Mouse (Mus musculus) embryonic facial prominence, embryonic 14.5 days (tissue): ENCODE measurements around the gene Hoga1. TPM values are rescaled to one million over a fixed set of nuclear protein-coding genes. Genes with fewer than 3 reads are reported as not detected.

Experiments used
- ATAC-seq: fragments of 200-750 bp; cut with Nextera tagmentation; 2 replicates; pipeline ENCODE4 v1.8.0; 2017; ENCODE audit warnings: low read depth, moderate number of reproducible peaks, moderate TSS enrichment
- DNase-seq: peaks from one replicate; pipeline ENCODE4 v3.0.0-alpha.2; 2015; ENCODE audit warnings: low spot score
- H3K27ac ChIP-seq: fragments of 300-500 bp; sonication (generic); replicated peaks from 2 replicates; pipeline ENCODE4 v1.5.1; 2014; ENCODE audit warnings: low read depth, mild to moderate bottlenecking, low read length, moderate library complexity
- H3K27me3 ChIP-seq: fragments of 300-500 bp; sonication (generic); replicated peaks from 2 replicates; pipeline ENCODE4 v1.6.1; 2014; ENCODE audit warnings: low read length; ENCODE audit not compliant: control insufficient read depth, insufficient read depth
- H3K36me3 ChIP-seq: fragments of 300-500 bp; sonication (generic); 2 replicates; pipeline ENCODE4 v1.6.1; 2014; ENCODE audit warnings: low read length, mixed read lengths; ENCODE audit not compliant: control insufficient read depth, insufficient read depth
- H3K4me1 ChIP-seq: fragments of 300-500 bp; sonication (generic); 2 replicates; pipeline ENCODE4 v1.6.1; 2014; ENCODE audit warnings: antibody characterized with exemption, low read length; ENCODE audit not compliant: control insufficient read depth, insufficient read depth
- H3K4me2 ChIP-seq: fragments of 300-500 bp; sonication (generic); 2 replicates; pipeline ENCODE4 v1.6.1; 2014; ENCODE audit warnings: low read depth, mild to moderate bottlenecking, low read length, moderate library complexity, mixed read lengths
- H3K4me3 ChIP-seq: fragments of 300-500 bp; sonication (generic); 2 replicates; pipeline ENCODE4 v1.5.1; 2014; ENCODE audit warnings: low read depth, mild to moderate bottlenecking, low read length
- H3K9ac ChIP-seq: fragments of 300-500 bp; sonication (generic); 2 replicates; pipeline ENCODE4 v1.6.1; 2014; ENCODE audit warnings: low read depth, mild to moderate bottlenecking, low read length, moderate library complexity, mixed read lengths
- H3K9me3 ChIP-seq: fragments of 300-500 bp; sonication (generic); 2 replicates; pipeline ENCODE4 v1.6.1; 2016; ENCODE audit warnings: low read length; ENCODE audit not compliant: control insufficient read depth
- WGBS: fragments of 180-500 bp; shearing (Covaris S2); extraction: QIAGEN DNeasy Blood & Tissue Kit; methylation state at CpG from one replicate; pipeline ENCODE4 v1.1.7; 2014; 5-methylcytosine and 5-hydroxymethylcytosine counted together
- polyA plus RNA-seq: library from polyadenylated mRNA; unstranded; fragments of >200 nt; fragmentation: Nextera tagmentation; extraction: Ambion mirVana; gene quantifications from 2 replicates; pipeline ENCODE4 v1.2.1, GENCODE M21; 2014

Hoga1 gene
- polyA plus RNA-seq, 1 experiment from 2014 or later, result 1.0 TPM

- Histone ChIP-seq H3K4me2 (no peak within 1 kb of the TSS), H3K27ac (no peak within 1 kb of the TSS), H3K9ac (no peak within 1 kb of the TSS), H3K4me3 (no peak within 1 kb of the TSS), H3K36me3 (no peaks in the 10 kb centered on the region), H3K9me3 (no peaks in the 10 kb centered on the region), H3K27me3 (no peaks in the 10 kb centered on the region), H3K4me1 (no peaks in the 10 kb centered on the region)
- WGBS, result 71% methylated on average over 4 of the region's 4 CpGs
- DNase-seq, result no peak
- ATAC-seq, result no peak
Observed at GRCm38 (mm10) chr19:42051948-42052347, 6.5 kb downstream of the Hoga1 start, which contains the start of gene 4933411K16Rik. 4933411K16Rik (plus strand) TSS chr19:42052248.

DNA sequence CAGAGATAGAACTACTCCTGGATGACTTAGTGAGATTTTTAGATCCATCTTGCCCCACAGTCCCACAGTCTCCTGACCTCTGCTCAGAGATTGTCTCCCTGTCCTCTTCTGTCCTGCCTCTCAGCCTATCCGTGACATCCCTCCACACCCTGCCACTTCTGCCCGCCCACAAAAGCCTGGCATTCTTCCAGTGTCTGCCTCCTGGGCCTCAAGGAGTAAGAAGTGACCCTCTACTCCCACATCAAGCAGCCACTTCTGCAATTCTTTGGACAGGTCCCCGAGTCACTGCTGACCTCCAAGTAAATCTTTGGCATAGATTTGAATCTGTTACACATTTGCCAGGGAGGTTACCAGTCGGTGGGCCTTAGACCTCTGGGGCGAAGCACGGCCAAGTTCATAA is 8.8 kb downstream of the Hoga1 start:
- DNase-seq (no peak), ATAC-seq (no peak)
- H3K9me3 ChIP-seq, result no peaks in the 10 kb centered on the region
- 80% methylated on average over 6 of the region's 6 CpGs for WGBS
- no peaks in the 10 kb centered on the region for H3K4me1 ChIP-seq
- no peak overlapping the region for H3K4me3 ChIP-seq
- no peak overlapping the region for H3K27ac ChIP-seq
- H3K27me3 ChIP-seq, result no peaks in the 10 kb centered on the region
- H3K9ac ChIP-seq, result no peak overlapping the region
- H3K4me2 ChIP-seq, result no peak overlapping the region
- no peaks in the 10 kb centered on the region for H3K36me3 ChIP-seq

DNA sequence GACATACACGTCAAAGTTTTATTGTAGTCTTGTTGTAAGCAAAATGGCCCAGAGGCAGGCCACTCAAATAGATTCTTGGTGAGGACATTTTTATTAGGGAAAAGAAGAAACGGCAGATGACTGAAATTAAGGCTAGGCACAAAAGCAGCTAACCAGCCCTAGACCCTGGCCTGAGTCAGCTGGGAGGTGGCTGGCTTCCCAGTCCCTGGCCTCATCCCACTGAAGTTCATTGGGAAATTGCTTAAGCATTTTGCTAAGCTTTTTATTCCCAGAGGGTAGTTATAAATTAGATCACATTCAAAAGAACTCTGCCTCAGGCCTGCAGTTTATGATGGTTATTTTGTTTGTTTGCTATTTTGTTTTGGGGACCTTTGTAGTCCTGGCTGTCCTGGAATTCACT is 10.5 kb downstream of the Hoga1 start:
- no peak for ATAC-seq
- no peak overlapping the region for H3K4me2 ChIP-seq
- no peak for DNase-seq
- WGBS, result 69% methylated on average over 2 of the region's 2 CpGs
- no peak overlapping the region for H3K4me3 ChIP-seq
- H3K27ac ChIP-seq, result no peak overlapping the region
- H3K27me3 ChIP-seq, result no peaks in the 10 kb centered on the region
- no peaks in the 10 kb centered on the region for H3K4me1 ChIP-seq
- H3K9ac ChIP-seq, result no peak overlapping the region
- H3K9me3 ChIP-seq, result no peaks in the 10 kb centered on the region
- H3K36me3 ChIP-seq, result no peaks in the 10 kb centered on the region

DNA sequence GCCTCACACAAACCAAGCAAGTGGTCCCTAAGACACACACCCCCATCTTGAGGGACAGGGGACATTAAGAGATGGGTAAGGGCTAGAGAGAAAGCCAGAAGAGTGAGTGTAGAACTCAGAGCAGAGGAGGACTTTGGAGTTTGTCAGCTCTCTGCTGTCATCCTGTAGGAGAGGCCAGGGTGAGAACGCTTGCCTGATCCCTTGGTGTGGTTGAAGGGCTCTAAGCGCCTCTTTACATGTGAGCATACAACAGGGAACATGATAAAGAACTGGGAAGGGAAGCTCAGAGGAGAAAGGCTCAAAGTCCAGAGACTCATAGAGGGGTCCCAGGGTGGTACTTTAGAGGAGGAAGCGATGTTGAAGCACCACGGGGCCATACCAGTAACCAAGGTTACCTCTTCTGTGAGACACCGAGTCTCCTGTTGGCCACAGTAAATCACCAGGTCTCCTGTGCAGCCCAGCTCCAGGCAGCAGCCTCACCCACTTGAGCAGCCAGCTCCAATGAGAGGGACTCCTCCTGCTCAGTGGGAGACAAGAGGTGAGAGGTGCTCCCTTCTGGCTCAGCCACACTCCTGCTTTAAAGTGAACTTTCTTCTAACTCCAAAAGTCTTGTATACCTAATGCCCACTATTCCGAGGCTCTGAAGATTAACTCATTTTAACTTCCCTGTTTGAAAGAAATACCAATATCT is 11.5 kb downstream of the Hoga1 start:
- 87% methylated on average over 6 of the region's 6 CpGs for WGBS
- H3K4me3 ChIP-seq, result no peak overlapping the region
- ATAC-seq, result no peak
- H3K4me2 ChIP-seq, result no peak overlapping the region
- H3K36me3 ChIP-seq, result no peaks in the 10 kb centered on the region
- H3K9me3 ChIP-seq, result no peaks in the 10 kb centered on the region
- no peak for DNase-seq
- no peak overlapping the region for H3K27ac ChIP-seq
- no peak overlapping the region for H3K9ac ChIP-seq
- no peaks in the 10 kb centered on the region for H3K4me1 ChIP-seq
- no peaks in the 10 kb centered on the region for H3K27me3 ChIP-seq

DNA sequence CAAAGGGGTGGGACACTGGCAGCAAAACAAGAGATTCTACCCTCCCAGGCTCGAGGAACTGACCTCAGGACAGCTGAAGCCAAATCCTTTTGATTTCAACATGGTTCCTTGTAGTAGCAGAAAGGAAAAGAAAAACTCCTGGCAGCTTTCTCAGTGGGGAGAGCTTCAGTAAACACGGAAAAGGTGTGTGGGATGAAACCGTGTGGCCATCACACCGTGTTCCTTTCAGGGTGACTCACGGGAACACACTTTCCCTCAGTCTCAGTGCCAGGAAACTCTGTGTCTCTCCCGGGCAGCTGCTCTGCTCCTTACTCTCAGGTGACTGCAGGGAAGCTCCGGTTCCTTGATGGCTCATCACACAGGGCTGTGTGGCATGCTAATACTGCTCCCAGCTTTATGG is 13.0 kb downstream of the Hoga1 start:
- Histone ChIP-seq H3K4me3 (no peak overlapping the region), H3K27me3 (no peaks in the 10 kb centered on the region), H3K4me1 (no peaks in the 10 kb centered on the region), H3K9ac (no peak overlapping the region), H3K4me2 (no peak overlapping the region), H3K36me3 (no peaks in the 10 kb centered on the region), H3K27ac (no peak overlapping the region), H3K9me3 (no peaks in the 10 kb centered on the region)
- 62% methylated on average over 7 of the region's 7 CpGs for WGBS
- ATAC-seq, result no peak
- DNase-seq, result no peak

GRCm38 (mm10) chr19:42061443-42061842 is 16.0 kb downstream of the Hoga1 start:
- Histone ChIP-seq H3K36me3 (no peaks in the 10 kb centered on the region), H3K27me3 (no peaks in the 10 kb centered on the region), H3K4me3 (no peak overlapping the region), H3K4me1 (no peaks in the 10 kb centered on the region), H3K4me2 (no peak overlapping the region), H3K9me3 (no peaks in the 10 kb centered on the region), H3K27ac (no peak overlapping the region), H3K9ac (no peak overlapping the region)
- no peak for ATAC-seq
- 94% methylated on average over 7 of the region's 7 CpGs for WGBS
- DNase-seq, result no peak

- no peaks in the 10 kb centered on the region for H3K4me1 ChIP-seq
- no peak overlapping the region for H3K4me2 ChIP-seq
- H3K27me3 ChIP-seq, result no peaks in the 10 kb centered on the region
- H3K9ac ChIP-seq, result no peak overlapping the region
- DNase-seq (no peak), ATAC-seq (no peak; the same call in 1 of the 2 replicates)
- H3K4me3 ChIP-seq, result no peak overlapping the region
- WGBS, result 76% methylated on average over 11 of the region's 11 CpGs
- H3K9me3 ChIP-seq, result no peaks in the 10 kb centered on the region
- H3K36me3 ChIP-seq, result peaks cover 3% of the 10 kb centered on the region; the same call in 1 of the 2 replicates
- H3K27ac ChIP-seq, result no peak overlapping the region
Observed at GRCm38 (mm10) chr19:42068441-42069240, 23.2 kb downstream of the Hoga1 start.

DNA sequence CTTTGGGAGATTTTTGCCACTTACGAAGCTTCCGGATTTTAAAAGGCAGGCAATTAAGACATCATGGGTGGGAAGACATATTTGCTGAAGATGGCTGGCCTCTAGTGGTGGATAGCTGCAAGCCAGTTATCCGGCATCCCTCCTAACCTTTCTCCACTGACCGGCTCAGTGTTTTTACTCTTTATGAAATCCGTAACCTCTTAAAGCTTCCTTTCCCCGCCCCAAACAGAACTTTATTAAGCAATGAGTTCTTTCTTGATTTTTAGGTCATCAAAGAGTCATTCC is 23.8 kb downstream of the Hoga1 start:
- 61% methylated on average over 6 of the region's 6 CpGs for WGBS
- DNase-seq, result no peak
- Histone ChIP-seq H3K4me2 (no peak overlapping the region), H3K27ac (no peak overlapping the region), H3K9ac (no peak overlapping the region), H3K36me3 (peaks cover 7% of the 10 kb centered on the region; the same call in 1 of the 2 replicates), H3K27me3 (no peaks in the 10 kb centered on the region), H3K9me3 (no peaks in the 10 kb centered on the region), H3K4me1 (no peaks in the 10 kb centered on the region), H3K4me3 (no peak overlapping the region)
- no peak for ATAC-seq

DNA sequence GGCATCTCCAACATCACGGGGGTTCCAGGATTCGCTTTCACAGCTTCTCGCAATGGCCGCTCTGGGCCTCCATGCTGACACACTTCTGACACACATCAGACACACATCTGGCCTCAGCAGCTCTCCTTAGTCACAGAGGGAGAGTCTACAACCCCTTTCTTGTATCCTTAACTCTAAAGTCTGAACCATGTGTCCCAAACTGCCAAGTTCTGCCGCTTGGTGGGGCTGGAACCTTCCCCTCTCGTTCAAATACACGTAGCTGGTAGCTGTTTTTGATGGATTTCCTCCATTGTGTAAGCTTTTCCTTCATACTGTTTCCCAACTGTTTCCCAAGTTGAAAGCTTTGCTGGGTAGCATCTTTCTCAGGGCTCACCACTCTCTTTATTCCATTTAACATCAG is 25.8 kb downstream of the Hoga1 start:
- ATAC-seq (no peak), DNase-seq (no peak)
- Histone ChIP-seq H3K36me3 (peaks cover 27% of the 10 kb centered on the region; the same call in 1 of the 2 replicates), H3K27me3 (no peaks in the 10 kb centered on the region), H3K9ac (no peak overlapping the region), H3K9me3 (no peaks in the 10 kb centered on the region), H3K27ac (no peak overlapping the region), H3K4me3 (no peak overlapping the region), H3K4me2 (no peak overlapping the region), H3K4me1 (no peaks in the 10 kb centered on the region)
- WGBS, result 79% methylated on average over 7 of the region's 7 CpGs
